In the genomic region with DNA sequence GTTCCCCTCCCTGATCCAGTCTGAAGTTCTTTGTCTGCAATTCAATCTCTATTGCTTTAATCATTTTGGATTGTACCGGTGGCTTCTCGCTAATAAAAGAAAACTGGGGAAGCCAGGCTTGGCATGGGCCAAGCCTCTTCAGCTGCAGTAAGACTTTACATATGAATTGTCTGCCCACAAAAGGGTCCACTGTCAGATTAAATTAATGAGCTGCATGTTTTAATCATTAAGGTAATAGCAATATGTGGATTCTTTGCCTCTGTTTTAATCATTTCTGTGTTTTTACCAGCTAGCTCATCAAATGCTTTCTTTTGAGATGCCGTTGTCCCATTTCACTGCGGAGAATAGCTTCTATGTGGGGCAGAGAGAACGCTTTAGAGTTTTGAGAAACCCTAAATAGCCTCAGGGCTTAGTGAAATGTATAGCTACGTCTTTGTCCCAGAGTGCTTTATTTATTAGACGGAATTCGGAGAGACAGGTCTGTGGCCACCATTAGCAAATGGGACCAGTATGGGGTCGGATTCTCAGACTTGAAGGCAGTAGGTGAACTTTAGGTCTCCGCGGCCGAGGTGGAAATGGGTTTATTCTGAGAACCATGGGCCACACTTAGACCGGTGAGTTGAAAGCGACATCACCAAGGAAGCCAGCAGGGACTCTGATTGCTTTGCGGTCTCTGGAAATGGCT, we compare ENCODE assay signal across 17 mouse cellular contexts. TPM values are rescaled to one million over a fixed set of nuclear protein-coding genes. Genes with fewer than 3 reads are reported as not detected.
A peak's percentile ranks its signal among the peaks of the same experiment; 100 is the strongest.
DNase-seq lines count a peak whose midpoint lies in the region; ATAC-seq and TF ChIP-seq lines count a peak whose summit lies in the region.
"Had no signal": no experiment of that assay in that cellular context is flagged by ENCODE, and none has a peak within 500 bp of the region (broad histone marks: within the 10 kb centered on the region; RNA-seq: fewer than 3 reads in every experiment).

No protein-coding gene starts in this region.

- 4% methylated on average over 15 of the region's 15 CpGs for WGBS in forebrain, embryonic 14.5 days
- 25% methylated on average over 15 of the region's 15 CpGs for WGBS in midbrain, embryonic 16.5 days
- 84% methylated on average over 15 of the region's 15 CpGs for WGBS in liver, embryonic 11.5 days

- H3K27me3 ChIP-seq in forebrain, embryonic 14.5 days (replicated peaks; ENCODE audit: control insufficient read depth, insufficient read depth, low read length), result no peaks in the 10 kb centered on the region
- H3K27me3 ChIP-seq in midbrain, embryonic 16.5 days (ENCODE audit: control insufficient read depth, insufficient read depth, low read depth, low read length), result no peaks in the 10 kb centered on the region
- H3K27me3 ChIP-seq in liver, embryonic 11.5 days (replicated peaks; ENCODE audit: control insufficient read depth, insufficient read depth, low read length), result no peaks in the 10 kb centered on the region
- H3K27me3 ChIP-seq: heart, embryonic 13.5 days had no signal

- H3K27ac ChIP-seq in forebrain, embryonic 14.5 days (ENCODE audit: low read depth, low read length), result no peak overlapping the region; the same call in 1 of the 2 replicates
- H3K27ac ChIP-seq in midbrain, embryonic 16.5 days (ENCODE audit: low read length), result peak overlapping the region; percentile 31; the same call in 1 of the 2 replicates
- no peak overlapping the region for H3K27ac ChIP-seq in liver, embryonic 11.5 days (ENCODE audit: low read depth, low read length)
- no peak overlapping the region for H3K27ac ChIP-seq in gastrocnemius, adult 2 months
- H3K27ac ChIP-seq: heart, embryonic 13.5 days; limb, embryonic 10.5 days; liver, embryonic 14.5 days had no signal

- peaks cover 18% of the 10 kb centered on the region for H3K4me1 ChIP-seq in forebrain, embryonic 14.5 days (ENCODE audit: control insufficient read depth, insufficient read depth, low read length)
- peaks cover 12% of the 10 kb centered on the region; the same call in 1 of the 2 replicates for H3K4me1 ChIP-seq in midbrain, embryonic 16.5 days (ENCODE audit: control insufficient read depth, insufficient read depth, low read length)
- no peaks in the 10 kb centered on the region for H3K4me1 ChIP-seq in liver, embryonic 11.5 days (replicated peaks; ENCODE audit: control insufficient read depth, insufficient read depth, low read length)
- H3K4me1 ChIP-seq: heart, embryonic 13.5 days; megakaryocyte, embryonic 14.5 days had no signal

- no peaks in the 10 kb centered on the region for H3K9me3 ChIP-seq in forebrain, embryonic 14.5 days (replicated peaks; ENCODE audit: control insufficient read depth, low read length)
- H3K9me3 ChIP-seq in midbrain, embryonic 16.5 days (replicated peaks; ENCODE audit: control insufficient read depth, low read length, poor library complexity, severe bottlenecking), result no peaks in the 10 kb centered on the region
- H3K9me3 ChIP-seq in liver, embryonic 11.5 days (ENCODE audit: control insufficient read depth, low read length), result no peaks in the 10 kb centered on the region
- H3K9me3 ChIP-seq: heart, embryonic 13.5 days; limb, embryonic 10.5 days; megakaryocyte, embryonic 14.5 days had no signal

- peak; percentile 85 for DNase-seq in heart, adult 11 months
- DNase-seq in heart, postnatal 10 days, result no peak
- DNase-seq in ZHBTc4 (ENCODE audit: low read depth, low spot score), result peak; percentile 14
- DNase-seq in forebrain, embryonic 14.5 days (ENCODE audit: low spot score), result peak; percentile 86
- no peak for DNase-seq in spleen, postnatal 10 days (ENCODE audit: low spot score in 2 of 2)
- DNase-seq in liver, embryonic 11.5 days (ENCODE audit: low spot score), result no peak
- DNase-seq in gastrocnemius, adult 2 months, result no peak
- DNase-seq: kidney, adult 9 months; kidney, postnatal 4 days; layer of hippocampus, postnatal 36 days; right cerebral cortex, postnatal 14 days had no signal

- TF ChIP-seq CTCF in gastrocnemius, adult 2 months (IDR thresholded peaks at IDR 0.05), result no peak

- H3K4me2 ChIP-seq in forebrain, embryonic 14.5 days (ENCODE audit: low read length), result peak overlapping the region; percentile 43
- peak overlapping the region; percentile 3 for H3K4me2 ChIP-seq in midbrain, embryonic 16.5 days (ENCODE audit: low read length)
- H3K4me2 ChIP-seq in liver, embryonic 11.5 days, result no peak overlapping the region
- H3K4me2 ChIP-seq: heart, embryonic 13.5 days had no signal

- H3K4me3 ChIP-seq in forebrain, embryonic 14.5 days (ENCODE audit: low read depth, low read length), result no peak overlapping the region; the same call in 1 of the 2 replicates
- no peak overlapping the region for H3K4me3 ChIP-seq in midbrain, embryonic 16.5 days (ENCODE audit: low read depth, low read length)
- H3K4me3 ChIP-seq in liver, embryonic 11.5 days (ENCODE audit: low read depth, low read length), result no peak overlapping the region
- no peak overlapping the region for H3K4me3 ChIP-seq in gastrocnemius, adult 2 months
- H3K4me3 ChIP-seq: heart, embryonic 13.5 days; limb, embryonic 10.5 days; megakaryocyte, embryonic 14.5 days had no signal

- peak overlapping the region; percentile 3; the same call in 1 of the 2 replicates for H3K9ac ChIP-seq in forebrain, embryonic 14.5 days (ENCODE audit: low read length)
- no peak overlapping the region for H3K9ac ChIP-seq in midbrain, embryonic 16.5 days (ENCODE audit: low read depth, low read length)
- H3K9ac ChIP-seq in liver, embryonic 11.5 days (ENCODE audit: low read depth, low read length), result no peak overlapping the region
- H3K9ac ChIP-seq: heart, embryonic 13.5 days; liver, embryonic 14.5 days had no signal

- no peaks in the 10 kb centered on the region for H3K36me3 ChIP-seq in forebrain, embryonic 14.5 days (ENCODE audit: control insufficient read depth, insufficient read depth, low read length)
- H3K36me3 ChIP-seq in midbrain, embryonic 16.5 days (ENCODE audit: control insufficient read depth, insufficient read depth, low read length), result no peaks in the 10 kb centered on the region
- H3K36me3 ChIP-seq in liver, embryonic 11.5 days (ENCODE audit: control insufficient read depth, insufficient read depth, low read length), result no peaks in the 10 kb centered on the region
- H3K36me3 ChIP-seq: heart, embryonic 13.5 days; limb, embryonic 10.5 days had no signal

- intact Hi-C loops in heart, postnatal 10 days (cut with DNase I), result no loop called here
- intact Hi-C loops in gastrocnemius, adult 2 months (cut with DNase I), result no loop called here

- peak; percentile 77 for ATAC-seq in forebrain, embryonic 14.5 days
- peak; percentile 25; the same call in 1 of the 2 replicates for ATAC-seq in midbrain, embryonic 16.5 days
- ATAC-seq in liver, embryonic 11.5 days (replicated peaks; ENCODE audit: low FRiP score), result no peak
- ATAC-seq: lung, postnatal 0 days had no signal

RNA-seq across cellular contexts. Expression of a gene that starts 28.1 kb away (rescaled TPM):
- 100 to 1,000 TPM; 513 to 544 TPM for total RNA-seq in heart, postnatal 10 days (2021)
- polyA plus RNA-seq in forebrain, embryonic 14.5 days (2014; fragmentation: Nextera tagmentation; extraction: Ambion mirVana), result 619 and 916 TPM in 2 replicates
- 459 and 464 TPM in 2 replicates for polyA plus RNA-seq in midbrain, embryonic 16.5 days (2015; fragmentation: Nextera tagmentation; extraction: Ambion mirVana)
- polyA plus RNA-seq in liver, embryonic 11.5 days (2014; fragmentation: Nextera tagmentation; extraction: Ambion mirVana), result 1,055 and 1,138 TPM in 2 replicates
- 100 to 1,000 TPM; 312 to 382 TPM for total RNA-seq in gastrocnemius, adult 2 months (2021)

RNA-seq across cellular contexts. Expression of a gene that starts 49.1 kb away (rescaled TPM):
- 10 to 100 TPM; 66.7 to 70.3 TPM for total RNA-seq in heart, postnatal 10 days (2021)
- polyA plus RNA-seq in forebrain, embryonic 14.5 days (2014; fragmentation: Nextera tagmentation; extraction: Ambion mirVana), result 266 and 307 TPM in 2 replicates
- polyA plus RNA-seq in midbrain, embryonic 16.5 days (2015; fragmentation: Nextera tagmentation; extraction: Ambion mirVana), result 192 and 200 TPM in 2 replicates
- polyA plus RNA-seq in liver, embryonic 11.5 days (2014; fragmentation: Nextera tagmentation; extraction: Ambion mirVana), result 314 and 321 TPM in 2 replicates
- total RNA-seq in gastrocnemius, adult 2 months (2021), result 10 to 100 TPM; 27.9 to 37.7 TPM

Comparison
In these comparisons a context has a peak if more than half of its experiments do, and no peak if none do; other contexts are left out.
1. DNase-seq: peak in heart, adult 11 months (single experiment), ZHBTc4 (single experiment) and forebrain, embryonic 14.5 days (single experiment); none in heart, postnatal 10 days (0 of 2), spleen, postnatal 10 days (0 of 2), liver, embryonic 11.5 days (single experiment) and gastrocnemius, adult 2 months (single experiment).